Mouse (Mus musculus) heart, adult 2 months (tissue): ENCODE measurements around the gene Ssxb10. TPM values are rescaled to one million over a fixed set of nuclear protein-coding genes. Genes with fewer than 3 reads are reported as not detected.
"Not testable (repeated sequence)": the region's sequence is repeated elsewhere in the genome, so short reads cannot be mapped to it uniquely, and the experiment has no call there.

Source experiments
- DNase-seq, 2 experiments: peaks; one replicate each; pipeline ENCODE4 v3.0.0; 2021
- H3K27ac ChIP-seq: fragments of 200-600 bp; 2 replicates; pipeline ENCODE4 v1.8.1; 2022
- H3K27me3 ChIP-seq: fragments of 200-500 bp; 2 replicates; pipeline ENCODE4 v1.6.1; 2012; ENCODE audit warnings: mild to moderate bottlenecking, low read length, inconsistent platforms, mixed read lengths; ENCODE audit not compliant: control insufficient read depth, insufficient read depth
- H3K36me3 ChIP-seq: fragments of 200-500 bp; 2 replicates; pipeline ENCODE4 v1.6.1; 2012; ENCODE audit warnings: low read length, inconsistent platforms; ENCODE audit not compliant: control insufficient read depth, insufficient read depth
- H3K4me1 ChIP-seq: fragments of 200-500 bp; 2 replicates; pipeline ENCODE4 v1.6.1; 2011; ENCODE audit warnings: low read length; ENCODE audit not compliant: control insufficient read depth, insufficient read depth
- H3K4me3 ChIP-seq: fragments of 200-600 bp; 2 replicates; pipeline ENCODE4 v1.8.1; 2022
- H3K79me2 ChIP-seq: fragments of 200-500 bp; replicated peaks from 2 replicates; pipeline ENCODE4 v1.6.1; 2012; ENCODE audit warnings: mild to moderate bottlenecking, inconsistent platforms, low read length, moderate library complexity, mixed read lengths; ENCODE audit not compliant: control insufficient read depth, insufficient read depth
- H3K9ac ChIP-seq: fragments of 200-500 bp; 2 replicates; pipeline ENCODE4 v1.6.1; 2012; ENCODE audit warnings: low read depth, mild to moderate bottlenecking, control low read depth, inconsistent platforms, low read length, mixed read lengths
- CTCF ChIP-seq: fragments of 200-600 bp; IDR thresholded peaks from 2 replicates; pipeline ENCODE4 v1.8.1; 2022; ENCODE audit warnings: antibody characterized with exemption, mild to moderate bottlenecking, moderate library complexity
- EP300 ChIP-seq: fragments of 200-500 bp; IDR thresholded peaks from 2 replicates; pipeline ENCODE4 v1.6.1; 2011; ENCODE audit warnings: low read depth, low read length, control low read depth; ENCODE audit not compliant: insufficient read depth
- POLR2A ChIP-seq: fragments of 200-500 bp; IDR thresholded peaks from 2 replicates; pipeline ENCODE4 v1.6.1; 2011; ENCODE audit warnings: mild to moderate bottlenecking, low read depth, low read length, control low read depth; ENCODE audit not compliant: insufficient read depth
- WGBS: fragments of 180-500 bp; shearing (Covaris S2); methylation state at CpG from one replicate; pipeline ENCODE4 v1.1.7; 2018; 5-methylcytosine and 5-hydroxymethylcytosine counted together
- intact Hi-C: fragments of 180-260 bp; cut with DNase I; formaldehyde crosslinking; loops from one replicate; pipeline ENCODE4 v1.15.1; 2025
- long read RNA-seq: library from polyadenylated mRNA; stranded (forward); transcript quantifications from one replicate; pipeline ENCODE4 v2.0.0, GENCODE M21; 2021
- polyA plus RNA-seq: library from polyadenylated mRNA; depleted of rRNA; stranded (reverse); fragments of >200 nt; gene quantifications from 2 replicates; pipeline ENCODE4 v1.2.3, GENCODE M21; 2012; rRNA removed
- total RNA-seq, 2 experiments: library from RNA; stranded (reverse); gene quantifications; 2 replicates each; pipeline ENCODE4 v1.2.3; 2021

The Ssxb10 gene
- total RNA-seq (not detected), polyA plus RNA-seq (not detected in 2 replicates)
- long read RNA-seq: 0 reads

DNA sequence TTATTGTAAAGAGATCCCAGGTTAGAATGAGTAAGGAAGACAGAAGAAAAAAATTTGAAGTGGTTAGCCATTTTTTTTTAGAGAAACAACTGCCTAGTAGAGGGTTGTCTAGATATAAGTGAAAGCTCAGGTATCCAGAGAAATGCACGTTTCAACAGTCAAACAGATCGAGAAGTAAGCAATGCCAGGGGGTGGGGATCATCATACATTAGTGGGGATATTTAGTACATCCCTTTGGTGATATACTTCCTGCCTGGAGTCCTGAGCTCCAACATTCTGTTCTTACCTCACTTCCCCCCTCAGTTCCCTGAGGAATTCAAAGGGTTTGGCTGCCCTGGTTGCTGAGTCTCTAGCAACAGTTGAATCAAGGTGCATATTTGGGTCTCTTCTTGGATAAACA is at the start of gene Ssxb10:
Gene Ssxb10 (plus strand): TSS at position 301 of the 400 bp plus-strand sequence.
- WGBS: 29% methylated on average over 2 of the region's 2 CpGs
- no peak within 1 kb of the TSS for H3K9ac ChIP-seq
- H3K27me3 ChIP-seq: no peaks in the 10 kb centered on the region
- H3K79me2 ChIP-seq: no peaks in the 10 kb centered on the region
- intact Hi-C loops: no loop called here
- no peak within 1 kb of the TSS for H3K4me3 ChIP-seq
- H3K4me1 ChIP-seq: no peaks in the 10 kb centered on the region
- H3K36me3 ChIP-seq: no peaks in the 10 kb centered on the region
- no peak within 1 kb of the TSS for H3K27ac ChIP-seq
- DNase-seq: no peak
- TF ChIP-seq EP300 (no peak), POLR2A (no peak), CTCF (no peak)

DNA sequence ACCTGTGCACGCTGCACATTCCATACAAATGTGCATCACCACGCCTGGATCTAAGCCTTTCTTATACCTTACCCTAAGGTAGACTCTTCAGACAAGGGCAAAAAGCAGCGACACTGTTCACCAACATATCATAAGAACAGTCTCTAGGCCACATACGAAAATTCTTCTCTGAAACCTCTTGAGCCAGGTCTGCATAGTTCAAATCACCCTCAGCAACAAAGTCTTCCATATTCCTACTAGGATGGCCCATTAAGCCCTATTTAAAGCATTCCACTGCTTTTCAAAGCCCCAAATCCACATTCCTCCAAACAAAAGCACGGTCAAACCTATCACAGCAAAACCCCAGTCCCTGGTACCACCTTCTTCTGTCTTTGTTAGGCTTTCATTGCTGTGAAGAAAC is 38.6 kb upstream of the Ssxb10 start:
- Histone ChIP-seq H3K9ac (no peak overlapping the region), H3K4me1 (no peaks in the 10 kb centered on the region), H3K27ac (no peak overlapping the region), H3K79me2 (no peaks in the 10 kb centered on the region), H3K4me3 (no peak overlapping the region), H3K36me3 (no peaks in the 10 kb centered on the region), H3K27me3 (no peaks in the 10 kb centered on the region)
- intact Hi-C loops: no loop called here
- TF ChIP-seq CTCF (no peak), POLR2A (no peak), EP300 (no peak)
- DNase-seq: no peak
- WGBS: 66% methylated on average over 5 of the region's 5 CpGs

DNA sequence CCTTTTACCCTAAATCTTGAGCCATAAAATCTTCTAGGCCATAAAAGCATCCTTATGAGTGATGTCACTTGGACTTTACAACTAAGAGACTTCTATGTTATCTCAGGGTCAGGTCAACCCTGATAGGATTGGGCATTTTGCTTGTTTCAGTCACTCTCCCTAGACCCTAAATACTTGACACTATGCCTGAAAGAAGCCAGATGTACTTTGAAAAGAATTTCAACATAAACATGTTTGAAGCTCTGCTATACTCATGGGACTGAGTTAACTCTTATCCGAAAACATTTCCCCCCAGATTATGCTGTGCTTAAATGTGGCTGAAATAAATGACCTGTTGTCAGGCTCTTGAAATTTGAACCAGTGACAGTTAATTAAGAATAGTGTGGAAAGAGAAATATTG is 17.9 kb upstream of the Ssxb10 start:
- H3K36me3 ChIP-seq: no peaks in the 10 kb centered on the region
- no peak for DNase-seq
- H3K4me3 ChIP-seq: no peak overlapping the region
- no peaks in the 10 kb centered on the region for H3K4me1 ChIP-seq
- H3K27ac ChIP-seq: no peak overlapping the region
- WGBS: 47% methylated on average over 1 of the region's 1 CpGs
- TF ChIP-seq EP300: no peak
- no peak overlapping the region for H3K9ac ChIP-seq
- intact Hi-C loops: no loop called here
- H3K27me3 ChIP-seq: no peaks in the 10 kb centered on the region
- no peaks in the 10 kb centered on the region for H3K79me2 ChIP-seq

DNA sequence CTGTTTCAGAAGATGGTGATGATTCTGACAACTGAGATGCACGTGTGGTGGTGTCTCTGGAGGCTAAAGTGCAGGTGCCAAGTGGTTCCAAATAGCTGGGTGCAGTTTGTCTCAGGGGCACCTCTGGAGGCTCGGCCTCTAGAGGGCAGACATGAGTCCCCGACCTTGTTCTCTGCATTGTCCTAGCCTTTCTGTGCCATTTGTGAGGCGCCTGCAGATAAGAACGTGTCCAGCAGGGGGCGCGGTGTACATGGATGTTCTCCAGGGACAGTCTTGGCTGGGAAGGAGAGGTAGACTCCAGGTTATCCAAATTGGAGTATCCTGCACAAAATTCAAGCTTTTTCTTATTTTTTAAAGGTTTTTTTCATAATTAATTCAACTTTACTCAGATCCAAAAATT is 12.3 kb upstream of the Ssxb10 start:
- H3K27me3 ChIP-seq, H3K36me3 ChIP-seq, H3K27ac ChIP-seq, H3K9ac ChIP-seq, H3K79me2 ChIP-seq, H3K4me3 ChIP-seq, intact Hi-C loops, H3K4me1 ChIP-seq: not testable (repeated sequence)
- 10% methylated on average over 7 of the region's 7 CpGs for WGBS
- peak; percentile 46 for TF ChIP-seq CTCF
- peak; percentile 7 to 30 for DNase-seq

DNA sequence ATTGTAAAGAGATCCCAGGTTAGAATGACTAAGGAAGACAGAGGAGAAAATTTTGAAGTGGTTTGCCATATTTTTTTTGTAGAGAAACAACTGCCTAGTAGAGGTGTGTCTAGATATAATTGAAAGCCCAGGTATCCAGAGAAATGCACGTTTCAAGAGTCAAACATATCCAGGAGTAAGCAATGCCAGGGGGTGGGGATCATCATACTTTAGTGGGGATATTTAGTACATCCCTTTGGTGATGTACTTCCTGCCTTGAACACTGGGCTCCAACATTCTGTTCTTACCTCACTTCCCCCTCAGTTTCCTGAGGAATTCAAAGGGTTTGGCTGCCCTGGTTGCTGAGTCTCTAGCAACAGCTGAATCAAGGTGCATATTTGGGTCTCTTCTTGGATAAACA is 39.5 kb downstream of the Ssxb10 start, which contains the start of gene Ssxb9:
Gene Ssxb9 (plus strand): TSS at position 301 of the 400 bp plus-strand sequence.
- DNase-seq, H3K79me2 ChIP-seq, H3K4me3 ChIP-seq, H3K27ac ChIP-seq, intact Hi-C loops, H3K36me3 ChIP-seq, H3K9ac ChIP-seq, H3K4me1 ChIP-seq, H3K27me3 ChIP-seq: not testable (repeated sequence)
- 10% methylated on average over 1 of the region's 1 CpGs for WGBS

Other genes with a start within 250 kb of the Ssxb10 start
- 1 to 10 TPM; 1.7 to 2.6 TPM for gene Was, start 236.9 kb upstream of the Ssxb10 start, total RNA-seq
- 1.9 and 2.2 TPM in 2 replicates for gene Was, start 236.9 kb upstream of the Ssxb10 start, polyA plus RNA-seq
- 10 to 100 TPM; 35.1 to 39.6 TPM for gene Wdr13, start 194.5 kb upstream of the Ssxb10 start, total RNA-seq
- 56.0 and 60.2 TPM in 2 replicates for gene Wdr13, start 194.5 kb upstream of the Ssxb10 start, polyA plus RNA-seq
- gene Rbm3, start 181.5 kb upstream of the Ssxb10 start, total RNA-seq: 10 to 100 TPM; 38.1 to 78.9 TPM
- gene Rbm3, start 181.5 kb upstream of the Ssxb10 start, polyA plus RNA-seq: 44.1 and 55.3 TPM in 2 replicates
- gene Tbc1d25, start 151.2 kb upstream of the Ssxb10 start, total RNA-seq: 1 to 10 TPM; 3.7 to 4.3 TPM
- gene Tbc1d25, start 151.2 kb upstream of the Ssxb10 start, polyA plus RNA-seq: 8.7 and 8.9 TPM in 2 replicates
- 10 to 100 TPM; 15.2 to 23.1 TPM for gene Ebp, start 133.9 kb upstream of the Ssxb10 start, total RNA-seq
- 37.3 and 40.2 TPM in 2 replicates for gene Ebp, start 133.9 kb upstream of the Ssxb10 start, polyA plus RNA-seq
- 1 to 10 TPM; 2.3 to 2.9 TPM for gene Porcn, start 120.9 kb upstream of the Ssxb10 start, total RNA-seq
- 11.9 and 15.8 TPM in 2 replicates for gene Porcn, start 120.9 kb upstream of the Ssxb10 start, polyA plus RNA-seq
- gene Ftsj1, start 75.0 kb upstream of the Ssxb10 start, total RNA-seq: 10 to 100 TPM in 1 of 2 experiments, 1 to 10 TPM in 1; 9.6 to 11.8 TPM
- 20.0 and 24.0 TPM in 2 replicates for gene Ftsj1, start 75.0 kb upstream of the Ssxb10 start, polyA plus RNA-seq
- 1 to 10 TPM in 1 of 2 experiments, under 1 TPM in 1; 0.29 to 1.4 TPM for gene Slc38a5, start 56.3 kb upstream of the Ssxb10 start, total RNA-seq
- 0.70 and 1.9 TPM in 2 replicates for gene Slc38a5, start 56.3 kb upstream of the Ssxb10 start, polyA plus RNA-seq
- gene Ssxb9, start 39.6 kb downstream of the Ssxb10 start, total RNA-seq: not detected
- not detected in 2 replicates for gene Ssxb9, start 39.6 kb downstream of the Ssxb10 start, polyA plus RNA-seq
- gene Ssxb1, start 85.9 kb downstream of the Ssxb10 start, total RNA-seq: not detected
- gene Ssxb1, start 85.9 kb downstream of the Ssxb10 start, polyA plus RNA-seq: not detected in 2 replicates
- not detected for gene Ssxb2, start 134.3 kb downstream of the Ssxb10 start, total RNA-seq
- gene Ssxb2, start 134.3 kb downstream of the Ssxb10 start, polyA plus RNA-seq: not detected in 2 replicates
- gene Gm14459, start 197.5 kb downstream of the Ssxb10 start, total RNA-seq: not detected
- gene Gm14459, start 197.5 kb downstream of the Ssxb10 start, polyA plus RNA-seq: not detected in 2 replicates
- gene Ssxb6, start 220.8 kb downstream of the Ssxb10 start, total RNA-seq: not detected
- not detected in 2 replicates for gene Ssxb6, start 220.8 kb downstream of the Ssxb10 start, polyA plus RNA-seq